Mouse (Mus musculus) lung, postnatal 0 days (tissue): ENCODE data around the gene Fam124a. TPM values are rescaled to one million over a fixed set of nuclear protein-coding genes. Genes with fewer than 3 reads are reported as not detected.

ENCODE experiments used
- ATAC-seq: fragments of 200-750 bp; cut with Nextera tagmentation; 2 replicates; pipeline ENCODE4 v1.8.0; 2017; ENCODE audit warnings: moderate library complexity
- DNase-seq: peaks from one replicate; pipeline ENCODE4 v3.0.0-alpha.2; 2016; ENCODE audit warnings: low spot score
- H3K27ac ChIP-seq: fragments of 300-500 bp; sonication (generic); 2 replicates; pipeline ENCODE4 v1.5.1; 2014; ENCODE audit warnings: antibody characterized with exemption, mild to moderate bottlenecking, low read length, mixed read lengths
- H3K27me3 ChIP-seq: fragments of 300-500 bp; sonication (generic); replicated peaks from 2 replicates; pipeline ENCODE4 v1.6.1; 2014; ENCODE audit warnings: low read length, mixed read lengths; ENCODE audit not compliant: insufficient read depth
- H3K36me3 ChIP-seq: fragments of 300-500 bp; sonication (generic); 2 replicates; pipeline ENCODE4 v1.6.1; 2014; ENCODE audit warnings: low read length, mixed read lengths; ENCODE audit not compliant: insufficient read depth
- H3K4me1 ChIP-seq: fragments of 300-500 bp; sonication (generic); 2 replicates; pipeline ENCODE4 v1.6.1; 2014; ENCODE audit warnings: antibody characterized with exemption, low read depth, low read length, mixed read lengths; ENCODE audit not compliant: insufficient read depth
- H3K4me2 ChIP-seq: fragments of 300-500 bp; sonication (generic); replicated peaks from 2 replicates; pipeline ENCODE4 v1.6.1; 2014; ENCODE audit warnings: low read depth, mild to moderate bottlenecking, low read length, moderate library complexity, mixed read lengths
- H3K4me3 ChIP-seq: fragments of 300-500 bp; sonication (generic); 2 replicates; pipeline ENCODE4 v1.5.1; 2014; ENCODE audit warnings: low read depth, low read length
- H3K9ac ChIP-seq: fragments of 300-500 bp; sonication (generic); replicated peaks from 2 replicates; pipeline ENCODE4 v1.6.1; 2014; ENCODE audit warnings: low read depth, mild to moderate bottlenecking
- H3K9me3 ChIP-seq: fragments of 300-500 bp; sonication (generic); 2 replicates; pipeline ENCODE4 v1.6.1; 2016; ENCODE audit warnings: low read length, mixed read lengths
- CTCF ChIP-seq: IDR thresholded peaks from 2 replicates; pipeline ENCODE4 v1.5.1; 2016; ENCODE audit warnings: antibody characterized with exemption, mild to moderate bottlenecking
- EP300 ChIP-seq: IDR thresholded peaks from 2 replicates; pipeline ENCODE4 v1.6.1; 2016; ENCODE audit warnings: antibody characterized with exemption, mild to moderate bottlenecking, control low read depth
- WGBS: fragments of 180-500 bp; shearing (Covaris S2); extraction: QIAGEN DNeasy Blood & Tissue Kit; methylation state at CpG from one replicate; pipeline ENCODE4 v1.1.7; 2014; 5-methylcytosine and 5-hydroxymethylcytosine counted together
- polyA plus RNA-seq: library from polyadenylated mRNA; unstranded; fragments of >200 nt; fragmentation: Nextera tagmentation; extraction: Ambion mirVana; gene quantifications from 2 replicates; pipeline ENCODE4 v1.2.1, GENCODE M21; 2015

Fam124a gene
- polyA plus RNA-seq, 1 experiment from 2014 or later = 9.4 TPM

- Histone ChIP-seq H3K9ac (no peak overlapping the region), H3K4me2 (no peak overlapping the region), H3K27me3 (no peaks in the 10 kb centered on the region), H3K4me3 (no peak overlapping the region), H3K27ac (no peak overlapping the region), H3K36me3 (no peaks in the 10 kb centered on the region), H3K4me1 (peaks cover 5% of the 10 kb centered on the region; the same call in 1 of the 2 replicates), H3K9me3 (no peaks in the 10 kb centered on the region)
- TF ChIP-seq EP300 (no peak), CTCF (no peak)
- DNase-seq = no peak
- 31% methylated on average over 3 of the region's 3 CpGs for WGBS
- no peak; the same call in 1 of the 2 replicates for ATAC-seq
These were observed 29.8 kb downstream of the Fam124a start for GRCm38 (mm10) chr14:62585338-62585737.

- H3K4me3 ChIP-seq = no peak overlapping the region
- no peaks in the 10 kb centered on the region for H3K36me3 ChIP-seq
- no peak for TF ChIP-seq EP300
- TF ChIP-seq CTCF = no peak
- no peak overlapping the region for H3K27ac ChIP-seq
- H3K4me2 ChIP-seq = no peak overlapping the region
- H3K27me3 ChIP-seq = no peaks in the 10 kb centered on the region
- DNase-seq (no peak), ATAC-seq (no peak)
- H3K9me3 ChIP-seq = no peaks in the 10 kb centered on the region
- WGBS = 79% methylated on average over 6 of the region's 6 CpGs
- H3K9ac ChIP-seq = no peak overlapping the region
- H3K4me1 ChIP-seq = no peaks in the 10 kb centered on the region
These were observed 44.6 kb downstream of the Fam124a start for GRCm38 (mm10) chr14:62600109-62600522.

GRCm38 (mm10) chr14:62602271-62602670, 46.7 kb downstream of the Fam124a start:
- ATAC-seq (no peak), DNase-seq (no peak)
- H3K4me1 ChIP-seq = no peaks in the 10 kb centered on the region
- WGBS = 83% methylated on average over 1 of the region's 1 CpGs
- H3K4me2 ChIP-seq = no peak overlapping the region
- TF ChIP-seq CTCF (no peak), EP300 (no peak)
- no peaks in the 10 kb centered on the region for H3K36me3 ChIP-seq
- no peak overlapping the region for H3K4me3 ChIP-seq
- H3K27ac ChIP-seq = no peak overlapping the region
- H3K27me3 ChIP-seq = no peaks in the 10 kb centered on the region
- no peaks in the 10 kb centered on the region for H3K9me3 ChIP-seq
- H3K9ac ChIP-seq = no peak overlapping the region

- ATAC-seq = no peak
These were observed 47.3 kb downstream of the Fam124a start for GRCm38 (mm10) chr14:62602869-62603268.

GRCm38 (mm10) chr14:62607791-62608196, 52.3 kb downstream of the Fam124a start:
- 54% methylated on average over 8 of the region's 8 CpGs for WGBS
- ATAC-seq (no peak), DNase-seq (peak; percentile 40)
- no peaks in the 10 kb centered on the region for H3K9me3 ChIP-seq
- H3K9ac ChIP-seq = no peak overlapping the region
- H3K4me1 ChIP-seq = no peaks in the 10 kb centered on the region
- peak; percentile 59 for TF ChIP-seq CTCF
- TF ChIP-seq EP300 = no peak
- H3K4me2 ChIP-seq = no peak overlapping the region
- H3K27ac ChIP-seq = no peak overlapping the region
- no peaks in the 10 kb centered on the region for H3K36me3 ChIP-seq
- no peak overlapping the region for H3K4me3 ChIP-seq
- no peaks in the 10 kb centered on the region for H3K27me3 ChIP-seq

More at GRCm38 (mm10) chr14:62602869-62603268, 47.3 kb downstream of the Fam124a start:
- Histone ChIP-seq H3K36me3 (no peaks in the 10 kb centered on the region), H3K4me1 (no peaks in the 10 kb centered on the region), H3K27me3 (no peaks in the 10 kb centered on the region), H3K27ac (no peak overlapping the region), H3K9ac (no peak overlapping the region), H3K4me3 (no peak overlapping the region), H3K4me2 (no peak overlapping the region), H3K9me3 (no peaks in the 10 kb centered on the region)
- TF ChIP-seq CTCF = no peak
- TF ChIP-seq EP300 = no peak
- DNase-seq = no peak
- WGBS = 82% methylated on average over 1 of the region's 1 CpGs

- WGBS = 37% methylated on average over 3 of the region's 3 CpGs
- DNase-seq (peak; percentile 79), ATAC-seq (peak; percentile 68)
These were observed 54.4 kb downstream of the Fam124a start for GRCm38 (mm10) chr14:62609904-62610303.

GRCm38 (mm10) chr14:62622393-62622792, 66.9 kb downstream of the Fam124a start:
- Histone ChIP-seq H3K36me3 (no peaks in the 10 kb centered on the region), H3K4me3 (no peak overlapping the region), H3K9me3 (no peaks in the 10 kb centered on the region), H3K9ac (no peak overlapping the region), H3K4me2 (no peak overlapping the region), H3K27me3 (no peaks in the 10 kb centered on the region), H3K27ac (no peak overlapping the region), H3K4me1 (no peaks in the 10 kb centered on the region)
- 94% methylated on average over 3 of the region's 3 CpGs for WGBS
- TF ChIP-seq CTCF = no peak
- no peak for TF ChIP-seq EP300
- ATAC-seq = no peak
- DNase-seq = no peak

More at GRCm38 (mm10) chr14:62609904-62610303, 54.4 kb downstream of the Fam124a start:
- H3K4me2 ChIP-seq = no peak overlapping the region
- no peak overlapping the region for H3K9ac ChIP-seq
- no peaks in the 10 kb centered on the region for H3K9me3 ChIP-seq
- H3K4me3 ChIP-seq = no peak overlapping the region
- TF ChIP-seq CTCF (no peak), EP300 (peak; percentile 55)
- no peak overlapping the region for H3K27ac ChIP-seq
- no peaks in the 10 kb centered on the region for H3K4me1 ChIP-seq
- no peaks in the 10 kb centered on the region for H3K36me3 ChIP-seq
- H3K27me3 ChIP-seq = no peaks in the 10 kb centered on the region
